Mouse (Mus musculus): ENCODE data around the gene Gale.

DNA sequence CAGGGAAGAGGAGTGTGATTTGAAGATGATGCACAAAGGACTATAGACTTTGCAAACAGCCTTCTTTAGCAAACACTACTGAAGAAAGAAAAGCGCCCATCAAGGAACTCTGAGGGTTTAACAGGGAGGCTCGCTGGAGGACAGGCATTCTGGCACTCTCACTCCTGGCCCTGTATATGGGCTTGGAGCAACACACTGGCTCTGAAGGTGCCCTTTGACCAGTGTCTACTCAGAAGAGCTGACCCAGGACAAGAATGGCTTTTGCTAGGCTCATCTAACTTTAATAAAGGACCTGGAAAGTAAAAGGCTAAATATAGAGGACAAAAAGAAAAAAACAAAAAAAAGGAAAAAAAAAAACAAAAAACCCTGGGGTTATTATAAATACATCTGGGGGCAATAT, 41.4 kb downstream of the Gale start:
- TF ChIP-seq CTCF (IDR thresholded peaks at IDR 0.05; ENCODE audit: low read depth): no peak
- TF ChIP-seq EP300 (optimal IDR thresholded peaks at IDR 0.05): no peak
